Mouse (Mus musculus) heart, postnatal 4 days (tissue): Measurements from ENCODE around the gene Krtap24-1. TPM values are rescaled to one million over a fixed set of nuclear protein-coding genes. Genes with fewer than 3 reads are reported as not detected.
A peak's percentile ranks its signal among the peaks of the same experiment; 100 is the strongest.

ENCODE experiments used
- DNase-seq: peaks from one replicate; pipeline ENCODE4 v3.0.0; 2021
- total RNA-seq, 2 experiments: library from RNA; stranded (reverse); gene quantifications; 2 replicates each; pipeline ENCODE4 v1.2.3; 2021

The Krtap24-1 gene
- not detected for total RNA-seq

DNA sequence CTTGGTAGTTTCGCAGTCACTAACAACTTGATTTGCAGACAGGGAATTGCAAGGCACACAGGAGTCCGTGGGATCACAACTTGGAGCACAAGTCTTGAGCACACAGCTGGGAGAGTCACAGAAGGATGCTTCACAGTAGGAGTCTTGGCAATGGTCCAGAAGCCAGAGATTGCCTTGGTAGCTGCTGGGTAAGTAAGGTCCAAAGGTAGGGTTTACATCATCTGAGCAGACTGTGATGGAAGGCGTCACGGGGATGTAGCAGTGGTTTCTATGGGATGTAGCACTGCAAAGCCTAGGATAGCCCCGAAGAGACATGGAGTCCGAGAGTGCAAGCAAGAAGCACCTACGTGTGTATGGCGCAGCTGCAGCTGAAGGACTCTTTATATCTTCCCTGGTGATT, at the start of gene Krtap24-1:
Krtap24-1 (minus strand) TSS at position 358 of the 400 bp plus-strand sequence.
- no peak for DNase-seq

DNA sequence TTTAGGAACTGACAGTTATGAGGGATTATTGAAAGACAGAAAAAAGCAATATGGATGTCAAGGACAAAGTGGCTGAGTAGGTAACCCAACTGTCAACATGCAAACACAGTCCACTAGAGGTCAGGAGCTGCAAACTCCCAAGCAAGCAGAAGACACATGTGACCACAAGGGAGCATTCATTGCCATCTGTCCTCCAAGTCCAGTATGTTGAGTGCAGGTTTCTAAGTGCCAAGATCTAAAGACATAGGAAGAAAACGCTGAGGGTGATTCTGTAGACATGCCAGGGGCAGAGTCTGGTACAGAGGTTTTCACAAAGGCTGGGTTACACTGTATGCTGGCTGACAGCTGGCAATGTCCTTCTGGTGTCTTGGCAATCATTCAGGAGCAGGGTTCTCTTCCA, 45.3 kb upstream of the Krtap24-1 start:
- DNase-seq, result peak; percentile 6

DNA sequence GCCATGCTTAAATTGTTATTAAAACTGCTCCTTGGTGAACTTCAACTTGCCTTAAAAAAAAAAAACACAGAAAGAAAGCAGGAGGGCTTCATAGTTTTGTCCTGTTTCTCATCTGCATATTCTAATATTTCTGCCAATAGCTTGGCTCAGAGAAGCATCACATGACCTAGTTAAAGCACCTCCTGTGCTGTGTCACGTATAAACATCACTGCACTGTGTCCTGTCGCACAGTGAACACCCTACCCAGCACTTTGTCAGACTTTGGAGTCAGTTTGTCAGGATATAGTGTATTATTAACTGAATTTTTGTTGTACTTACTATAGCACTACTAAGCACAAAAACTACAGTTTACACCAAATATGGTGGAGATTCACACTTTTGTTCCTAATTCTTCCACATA, 39.9 kb upstream of the Krtap24-1 start:
- no peak for DNase-seq

DNA sequence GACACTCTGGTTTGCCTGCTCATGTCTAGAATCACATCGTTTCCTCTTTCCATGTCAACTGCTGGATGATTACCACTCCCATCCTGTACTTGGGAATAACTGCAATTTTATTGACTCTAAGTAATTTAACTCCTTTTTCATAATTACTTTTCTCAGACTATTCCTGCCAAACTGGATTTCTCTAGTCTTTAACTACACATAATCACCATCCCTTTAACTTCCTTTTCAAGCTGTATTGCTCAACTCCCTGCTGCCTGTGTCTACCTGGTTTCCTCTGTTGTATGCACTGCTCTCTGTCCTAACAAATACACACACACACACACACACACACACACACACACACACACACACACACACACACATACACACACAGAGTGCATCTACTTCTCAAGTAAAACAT, 39.0 kb upstream of the Krtap24-1 start:
- DNase-seq, result no peak

DNA sequence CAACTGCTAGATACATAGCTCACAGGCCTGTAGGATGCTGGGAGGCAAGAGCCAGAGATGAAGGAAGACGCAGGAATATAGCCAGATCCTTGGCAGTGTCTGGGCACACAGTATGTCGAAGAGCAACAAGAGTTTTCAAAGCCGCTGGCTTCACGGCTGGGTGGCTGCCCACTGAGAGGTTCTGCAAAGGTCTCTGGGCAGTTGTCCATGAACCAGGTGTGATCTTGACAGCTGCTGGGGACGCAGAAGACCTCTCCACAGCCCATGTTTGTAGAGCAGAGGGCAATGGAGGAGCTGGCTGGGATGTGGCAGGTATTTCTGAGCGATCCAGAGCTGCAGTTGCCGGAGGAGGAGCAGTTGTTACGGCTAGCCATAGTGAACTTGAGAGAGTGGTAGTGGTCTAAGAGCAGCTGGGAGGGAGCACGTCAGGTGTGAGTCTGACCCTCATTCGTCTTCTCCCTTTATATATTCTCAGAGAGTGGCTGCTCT, 35.3 kb upstream of the Krtap24-1 start, which contains the start of gene Krtap26-1:
Krtap26-1 (minus strand) TSS at position 439 of the 489 bp plus-strand sequence.
- no peak for DNase-seq

DNA sequence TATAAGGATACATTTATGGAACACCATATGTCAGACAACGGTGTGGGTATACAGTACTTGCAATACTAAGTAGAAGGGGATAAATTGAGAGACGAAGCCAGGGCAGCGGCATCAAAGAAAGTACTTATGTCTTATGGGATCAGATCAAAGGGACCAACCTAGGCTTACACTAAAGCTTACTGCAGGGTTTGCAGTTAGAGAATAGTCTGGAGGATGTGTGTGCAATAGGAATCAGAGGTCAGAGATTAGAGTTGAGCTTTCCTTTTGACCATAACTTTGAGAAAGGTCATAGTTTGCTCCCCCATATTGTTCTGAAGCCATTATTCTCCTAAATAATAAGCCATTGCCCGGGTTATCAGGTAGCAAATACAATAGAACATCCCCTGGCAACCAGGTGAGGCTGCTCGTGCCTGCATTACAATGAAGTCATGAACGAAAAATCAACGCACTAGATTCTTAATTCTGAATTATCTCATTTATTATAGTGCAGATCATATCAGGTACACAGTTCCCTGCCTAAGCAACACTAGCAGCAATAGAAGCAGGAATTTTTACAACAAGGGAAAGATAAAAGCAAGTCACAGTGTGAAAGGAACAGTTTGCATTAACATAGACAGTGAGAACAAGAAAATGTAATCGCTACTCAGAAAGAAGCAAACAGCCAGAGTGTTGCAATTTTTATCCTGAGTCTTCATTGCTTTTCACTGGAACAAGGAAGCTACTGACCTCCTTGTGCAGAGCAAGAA, 34.5 kb upstream of the Krtap24-1 start:
- DNase-seq, result no peak

DNA sequence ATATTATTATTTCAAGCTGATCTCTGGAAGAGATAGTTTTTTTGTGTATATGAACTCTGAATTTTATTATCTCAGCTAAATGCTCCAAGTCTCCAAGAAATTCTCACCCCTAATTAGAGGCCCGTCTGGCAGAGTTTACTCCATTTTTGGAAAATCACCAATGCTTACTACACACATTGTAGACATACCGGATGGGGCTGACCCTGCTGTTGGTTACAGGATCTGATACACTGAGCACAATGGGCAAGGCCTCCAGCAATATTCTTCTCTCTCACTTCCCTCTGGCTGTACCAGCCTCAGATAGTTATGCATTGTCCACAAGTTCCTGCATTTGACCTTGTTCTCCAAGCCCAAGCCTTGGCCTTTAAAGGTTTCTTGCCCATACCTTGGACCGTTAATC, 28.0 kb upstream of the Krtap24-1 start:
- DNase-seq, result no peak

DNA sequence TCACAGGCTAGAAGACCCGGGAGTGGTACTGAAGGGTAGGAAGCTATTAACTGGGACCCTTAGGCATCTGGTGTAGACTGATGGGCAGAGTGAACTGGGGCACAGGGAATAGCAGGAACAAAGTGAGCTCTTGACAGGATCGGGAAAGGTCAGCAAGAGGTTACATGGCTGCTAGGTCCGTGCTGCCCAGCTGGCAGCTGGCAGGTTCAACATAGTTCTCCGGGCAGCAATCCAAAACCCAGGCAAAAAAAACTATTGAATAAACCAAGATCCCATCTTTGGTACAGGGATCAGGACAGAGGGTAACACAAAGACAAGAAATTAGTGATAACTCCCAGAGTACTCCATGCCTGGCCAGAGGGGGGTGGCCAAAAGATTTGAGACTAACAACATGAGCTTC, 23.1 kb upstream of the Krtap24-1 start:
- peak; percentile 30 for DNase-seq

DNA sequence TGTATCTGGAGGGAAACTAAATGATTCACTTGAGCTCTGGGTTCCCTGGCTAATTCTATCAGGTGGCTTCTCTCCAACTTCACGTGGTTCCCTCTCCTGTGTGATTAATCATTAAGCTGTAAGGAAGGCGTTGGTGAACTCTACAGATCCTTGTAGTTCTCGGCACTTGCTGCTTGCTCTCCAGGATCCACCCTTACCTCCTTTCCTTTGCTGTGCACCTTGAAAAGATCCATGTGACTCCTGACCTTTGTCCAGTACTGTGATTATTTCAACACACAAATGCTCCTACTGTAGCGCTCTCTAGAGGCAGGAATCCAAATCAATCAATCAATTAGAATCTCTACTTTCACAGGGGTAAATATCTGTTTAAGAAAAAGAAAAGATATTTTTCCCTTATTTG, 19.4 kb upstream of the Krtap24-1 start:
- DNase-seq, result no peak

DNA sequence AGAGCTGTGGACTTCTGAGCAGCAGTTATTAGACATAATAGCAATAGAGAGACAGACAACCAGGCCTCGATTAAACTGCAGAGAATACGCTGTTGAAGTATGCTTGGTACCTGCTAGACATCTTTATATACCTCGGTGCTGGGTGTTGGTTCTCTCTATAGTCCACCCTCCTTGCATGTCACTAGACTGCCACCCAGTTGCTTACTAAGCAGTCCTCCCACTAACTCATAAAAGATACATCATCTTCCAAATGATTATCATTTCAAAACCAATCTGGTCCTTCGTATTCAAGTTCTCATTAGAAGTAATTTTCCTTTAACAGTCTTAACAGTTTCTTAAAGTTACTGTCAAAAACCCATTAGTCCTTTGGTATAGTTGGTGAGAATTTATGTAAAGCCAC, 15.5 kb upstream of the Krtap24-1 start, which contains the start of gene 2310079G19Rik:
2310079G19Rik (minus strand) TSS at position 101 of the 400 bp plus-strand sequence.
- DNase-seq, result no peak

DNA sequence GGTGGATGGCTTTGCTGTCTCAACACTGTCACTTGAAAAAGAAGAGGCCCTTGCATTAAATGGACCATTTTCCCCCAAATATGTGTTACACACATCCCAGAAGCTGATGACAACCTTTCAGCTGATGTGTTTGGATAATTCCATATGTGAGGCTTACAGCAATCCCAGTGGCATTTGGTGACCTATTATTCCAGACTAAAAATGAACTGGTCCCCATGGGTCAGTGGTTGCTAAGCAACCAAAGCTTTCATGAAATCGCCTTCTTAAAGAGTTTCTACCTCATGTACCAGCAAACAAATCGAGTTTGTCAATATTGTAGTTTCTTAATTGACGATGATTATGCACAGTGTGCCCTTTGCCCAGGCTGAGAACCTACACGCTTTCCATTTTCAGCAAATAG, 633 bp upstream of the Krtap24-1 start:
- DNase-seq, result no peak

DNA sequence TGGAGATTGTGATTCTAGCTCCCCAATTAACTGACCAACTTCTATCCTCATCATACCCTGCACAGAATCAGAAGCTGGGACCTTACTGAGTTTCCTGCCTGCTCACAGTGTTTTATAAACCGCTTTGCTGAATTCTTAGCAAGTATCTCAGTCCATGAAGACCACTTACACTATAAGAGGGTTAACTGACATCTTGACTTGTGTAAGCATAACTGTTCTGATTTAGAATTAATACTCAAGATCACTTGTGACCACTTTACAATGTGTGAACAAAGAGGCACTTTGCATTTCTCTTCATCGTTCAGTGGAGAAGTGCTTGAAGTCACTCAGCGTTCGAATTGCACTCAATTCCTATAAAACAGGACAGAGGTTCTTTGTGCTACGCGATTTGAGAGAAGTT, 7.5 kb downstream of the Krtap24-1 start:
- no peak for DNase-seq

DNA sequence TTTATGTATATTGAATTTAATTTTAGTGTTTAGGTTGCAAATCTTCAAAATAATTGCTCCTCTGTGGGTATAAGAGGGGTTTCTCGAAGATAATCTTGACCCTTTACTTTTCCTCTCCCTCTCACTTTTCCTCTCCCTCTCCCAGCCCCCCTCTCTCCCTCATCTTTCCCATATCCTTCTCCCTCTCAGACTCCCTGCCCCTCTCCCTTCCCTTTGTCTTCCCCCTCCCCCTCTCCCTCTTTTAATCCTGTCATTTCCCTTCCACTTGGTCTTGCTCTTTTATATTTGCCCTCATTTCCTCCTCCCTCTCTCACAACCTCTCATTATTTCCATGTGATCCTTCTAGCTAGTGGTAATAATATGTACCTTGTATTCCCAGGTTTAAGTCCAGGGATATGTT, 9.6 kb downstream of the Krtap24-1 start:
- DNase-seq, result no peak

DNA sequence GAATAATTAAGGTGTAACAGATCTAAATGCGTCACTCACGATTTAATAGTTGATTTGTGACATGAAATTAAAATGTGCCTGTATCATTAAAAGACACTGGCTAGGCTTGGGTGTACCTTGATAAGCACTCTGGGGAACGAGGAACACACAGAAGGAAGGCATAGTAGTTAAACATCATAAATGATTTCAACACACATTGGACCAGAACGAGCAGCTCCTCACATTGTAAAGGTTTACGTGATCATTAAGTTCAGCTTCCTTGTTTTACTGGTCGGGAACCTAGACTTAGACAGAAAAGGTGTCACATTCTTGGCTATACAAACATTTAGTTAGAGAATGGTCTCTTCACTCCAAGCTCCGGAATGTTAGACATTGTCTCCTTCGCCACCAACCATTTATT, 11.8 kb downstream of the Krtap24-1 start:
- no peak for DNase-seq

DNA sequence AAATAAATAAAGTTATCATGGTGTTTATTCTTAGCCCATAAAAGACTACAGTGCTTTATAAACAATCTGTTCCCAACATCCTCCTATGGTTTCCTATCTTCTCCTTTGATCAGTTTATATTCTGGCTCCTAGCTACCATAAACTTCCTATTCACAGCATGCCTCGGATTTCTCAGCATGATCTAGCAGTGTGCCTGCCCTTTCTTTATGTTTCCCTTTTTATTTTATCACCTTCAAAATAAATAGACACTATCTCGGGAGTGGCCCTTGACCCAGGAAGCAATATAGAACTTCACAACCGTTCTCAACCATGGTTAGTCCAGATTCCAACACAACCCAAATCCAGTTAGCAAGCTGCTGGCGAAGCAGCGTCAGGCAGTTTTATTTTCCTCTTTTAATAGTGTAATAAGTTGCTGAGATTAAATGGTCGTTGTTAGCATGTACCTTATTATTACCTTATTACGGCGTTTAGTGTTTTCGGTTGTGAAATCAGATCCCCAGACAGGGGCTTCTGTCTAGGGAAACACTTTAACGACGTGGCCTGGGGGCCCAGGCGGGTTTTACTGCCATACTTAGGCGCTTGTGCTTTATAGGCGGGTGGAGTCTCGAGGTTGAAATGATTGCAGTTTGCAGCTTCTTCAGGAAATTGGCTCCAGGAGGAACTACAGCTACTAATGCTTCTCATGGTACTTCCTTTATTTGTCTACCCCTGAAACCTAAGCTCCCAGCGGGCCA, 12.4 kb downstream of the Krtap24-1 start:
- no peak for DNase-seq

DNA sequence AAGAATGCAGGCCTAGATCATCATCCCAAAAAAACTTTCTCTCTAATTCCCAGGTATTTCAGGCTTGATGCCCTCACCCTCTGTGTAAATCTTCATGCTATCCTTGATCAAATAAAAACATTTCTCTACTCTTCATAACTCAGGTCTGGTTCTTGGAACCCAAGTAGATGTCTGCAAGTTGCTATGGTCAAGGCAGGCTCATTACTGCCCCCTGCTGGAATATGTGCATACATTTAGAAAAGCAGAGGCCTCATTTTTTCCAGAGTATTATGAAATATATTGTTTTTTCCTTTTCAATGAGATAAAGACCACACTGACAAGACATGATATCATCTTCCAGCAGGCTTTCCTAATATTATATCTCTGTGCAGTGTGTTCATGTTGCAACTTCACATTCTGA, 19.3 kb downstream of the Krtap24-1 start:
- DNase-seq, result no peak

DNA sequence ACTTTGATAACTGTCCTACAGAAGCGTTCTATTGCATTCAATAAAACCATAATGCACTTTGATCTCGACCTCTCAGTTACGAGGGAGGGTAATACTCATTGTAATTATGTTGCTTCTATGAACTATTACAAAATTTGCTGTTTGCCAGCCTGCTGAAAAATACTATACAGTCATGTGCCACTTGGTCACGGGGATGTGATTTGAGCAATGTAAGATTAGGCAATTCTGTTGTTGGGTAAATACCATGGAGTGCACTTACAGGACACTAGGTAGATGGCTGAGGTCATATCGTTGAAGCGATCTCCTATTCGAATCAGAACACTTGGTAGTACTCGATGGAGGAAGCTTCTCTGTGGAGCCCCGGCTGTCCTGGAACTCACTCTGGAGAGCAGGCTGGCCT, 28.7 kb downstream of the Krtap24-1 start:
- DNase-seq, result no peak

DNA sequence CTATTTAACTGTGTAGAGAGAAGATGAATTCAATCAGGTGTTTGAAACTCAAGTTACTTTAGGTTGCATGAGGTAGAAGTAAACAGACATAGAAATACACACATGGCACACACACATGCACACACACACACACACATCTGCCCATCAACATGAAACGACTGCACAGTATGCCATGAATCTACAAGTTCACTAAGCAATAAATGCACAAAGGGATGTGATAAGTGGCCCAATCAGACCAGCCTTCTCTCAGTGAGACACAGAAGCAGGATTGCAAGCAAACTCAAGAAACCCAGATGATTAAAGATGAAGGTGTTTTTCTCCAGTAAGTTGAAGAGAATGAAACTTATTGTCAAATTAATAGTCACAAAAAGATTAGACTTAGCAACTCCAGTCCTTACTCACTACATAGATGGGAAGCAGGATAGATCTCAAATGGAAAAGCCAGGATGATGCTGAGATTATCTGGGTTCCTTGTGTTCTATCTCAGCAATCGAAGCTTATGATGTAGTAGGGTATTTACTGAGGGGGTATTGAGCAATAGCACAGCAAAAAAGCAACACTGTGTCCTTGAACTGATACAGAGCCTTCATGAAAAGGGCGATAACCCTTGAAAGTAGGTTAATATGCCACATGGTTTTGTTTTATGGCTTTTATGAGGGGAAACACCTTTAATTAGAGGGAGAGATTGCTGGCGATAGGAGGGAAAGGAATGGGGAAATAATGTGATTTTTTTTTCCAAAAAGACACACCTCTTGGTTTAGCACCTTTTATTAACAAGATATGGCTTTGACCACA, 36.0 kb downstream of the Krtap24-1 start:
- no peak for DNase-seq

DNA sequence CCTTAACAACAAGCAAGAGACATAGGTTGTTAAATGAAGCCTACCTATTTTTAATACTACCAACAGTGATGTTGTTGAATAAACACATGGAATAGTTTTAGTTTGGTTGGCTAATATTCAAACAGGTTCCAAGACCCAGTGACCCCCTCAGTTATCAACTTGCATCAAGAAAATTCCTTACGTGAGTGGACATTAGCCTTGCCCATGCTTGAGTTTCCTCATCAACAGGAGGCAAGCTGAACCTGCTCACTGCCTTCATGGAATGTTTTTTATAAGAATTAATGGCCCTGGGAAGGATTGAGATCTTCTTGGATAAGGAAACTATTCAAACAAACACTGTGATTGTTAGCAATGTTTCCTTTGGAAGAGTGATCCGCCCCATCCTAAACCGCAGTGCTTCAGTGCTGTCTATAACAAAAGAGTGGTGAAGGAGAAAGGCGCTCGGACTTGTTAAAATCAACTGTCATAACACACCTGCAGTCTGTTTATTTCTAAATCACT, 39.1 kb downstream of the Krtap24-1 start:
- DNase-seq, result no peak

DNA sequence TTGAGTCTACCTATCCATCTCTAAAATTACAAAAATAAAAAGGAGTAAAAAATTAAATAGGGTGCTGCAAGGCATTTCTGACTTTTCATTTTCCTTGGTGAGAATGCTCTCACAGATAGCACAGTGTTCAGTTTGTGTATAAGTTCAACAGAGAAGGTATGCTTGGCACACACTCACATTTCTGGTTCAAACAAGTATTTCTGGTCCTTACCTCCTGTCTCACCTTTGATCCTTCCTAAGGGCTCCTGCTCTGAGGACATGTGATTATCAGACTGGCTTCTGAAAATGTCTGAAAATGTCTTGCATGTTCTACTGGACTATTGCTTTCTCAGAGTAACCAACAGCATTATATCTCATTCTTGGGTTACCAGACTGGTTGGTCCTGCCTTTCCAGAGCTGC, 41.9 kb downstream of the Krtap24-1 start:
- no peak for DNase-seq

DNA sequence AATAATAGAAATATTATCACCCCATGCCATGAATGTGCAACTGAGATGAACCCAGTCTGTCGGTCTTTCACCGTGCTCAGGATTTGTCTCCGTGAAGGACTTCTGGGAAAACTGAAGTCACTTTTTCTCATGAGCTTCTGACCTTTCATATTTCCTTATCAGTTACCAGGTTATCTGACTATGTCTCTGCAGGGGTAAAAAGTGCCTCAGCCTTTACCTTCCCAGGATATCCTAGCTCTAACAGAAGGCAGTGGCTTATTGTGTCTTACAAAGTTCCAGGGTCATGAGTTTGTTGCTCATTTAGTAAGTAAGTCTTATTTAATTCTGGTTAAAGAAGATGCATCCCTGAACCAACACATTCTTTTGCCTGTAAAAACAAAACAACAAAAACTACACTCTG, 42.3 kb downstream of the Krtap24-1 start:
- no peak for DNase-seq

DNA sequence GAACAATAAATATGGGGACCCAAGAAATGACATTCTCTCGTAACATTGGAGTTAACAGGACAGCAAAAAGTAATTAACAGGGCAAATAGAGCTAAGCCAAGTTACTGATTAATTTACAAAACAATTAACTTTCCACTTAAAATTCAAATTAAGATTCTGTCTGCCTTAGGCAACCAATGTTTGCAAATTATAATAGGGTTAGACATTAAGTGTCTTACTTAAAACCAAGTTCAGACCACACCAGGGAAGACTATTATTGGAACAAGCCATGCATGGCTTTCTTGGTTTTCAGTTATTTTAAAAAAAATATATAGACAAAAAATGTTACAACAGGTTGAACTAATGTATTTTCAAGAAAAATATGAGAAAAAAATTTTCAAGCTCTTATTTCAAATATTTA, 43.0 kb downstream of the Krtap24-1 start:
- no peak for DNase-seq
